Mouse (Mus musculus) natural killer cell, adult 2 months (primary cell): ENCODE data around the gene Cxxc4.
"Not testable (repeated sequence)": the region's sequence is repeated elsewhere in the genome, so short reads cannot be mapped to it uniquely, and the experiment has no call there.

Experiments used
- DNase-seq, 2 experiments: peaks; one replicate each; pipeline ENCODE4 v3.0.0; 2022; ENCODE audit warnings: low spot score in 2 of 2

Gene Cxxc4

GRCm38 (mm10) chr3:134236414-134237112, at the start of gene Cxxc4:
Gene Cxxc4, plus strand, starts transcription at chr3:134236484.
- no peak for DNase-seq

- no peak for DNase-seq
Observed at GRCm38 (mm10) chr3:134188979-134189946, 47.0 kb upstream of the Cxxc4 start.

- no peak for DNase-seq
Observed at GRCm38 (mm10) chr3:134190046-134190445, 46.2 kb upstream of the Cxxc4 start.

- DNase-seq, result no peak
Observed at GRCm38 (mm10) chr3:134199892-134200291, 36.4 kb upstream of the Cxxc4 start.

GRCm38 (mm10) chr3:134206624-134207023, 29.7 kb upstream of the Cxxc4 start:
- DNase-seq, result no peak

GRCm38 (mm10) chr3:134210950-134211349, 25.3 kb upstream of the Cxxc4 start:
- DNase-seq, result no peak

- not testable (repeated sequence) for DNase-seq
Observed at GRCm38 (mm10) chr3:134219881-134220280, 16.4 kb upstream of the Cxxc4 start.

- no peak for DNase-seq
Observed at GRCm38 (mm10) chr3:134221002-134221401, 15.3 kb upstream of the Cxxc4 start.

- DNase-seq, result no peak
Observed at GRCm38 (mm10) chr3:134222593-134222992, 13.7 kb upstream of the Cxxc4 start.

- no peak for DNase-seq
Observed at GRCm38 (mm10) chr3:134223956-134224355, 12.3 kb upstream of the Cxxc4 start.

GRCm38 (mm10) chr3:134225928-134226327, 10.4 kb upstream of the Cxxc4 start:
- no peak for DNase-seq

GRCm38 (mm10) chr3:134232753-134233152, 3.5 kb upstream of the Cxxc4 start:
- no peak for DNase-seq

GRCm38 (mm10) chr3:134235491-134236413, 532 bp upstream of the Cxxc4 start:
- no peak for DNase-seq

- no peak for DNase-seq
Observed at GRCm38 (mm10) chr3:134237113-134237805, 975 bp downstream of the Cxxc4 start.

- no peak for DNase-seq
Observed at GRCm38 (mm10) chr3:134238621-134239310, 2.5 kb downstream of the Cxxc4 start.

GRCm38 (mm10) chr3:134239321-134239970, 3.2 kb downstream of the Cxxc4 start:
- no peak for DNase-seq

GRCm38 (mm10) chr3:134239971-134240717, 3.9 kb downstream of the Cxxc4 start:
- DNase-seq, result no peak

GRCm38 (mm10) chr3:134240718-134241025, 4.4 kb downstream of the Cxxc4 start:
- DNase-seq, result no peak

- no peak for DNase-seq
Observed at GRCm38 (mm10) chr3:134243168-134243849, 7.0 kb downstream of the Cxxc4 start.
